Mouse (Mus musculus) kidney, adult 2 months (tissue): Measurements from ENCODE around the gene Rcn3.

Source experiments
- CTCF ChIP-seq: fragments of 200-500 bp; conservative IDR thresholded peaks from 2 replicates; pipeline ENCODE4 v1.5.1; 2011; ENCODE audit warnings: low read depth, mild to moderate bottlenecking, control low read depth, low read length, moderate library complexity, mixed read lengths; ENCODE audit not compliant: insufficient read depth, insufficient read length
- POLR2A ChIP-seq: fragments of 200-500 bp; IDR thresholded peaks from one replicate; pipeline ENCODE4 v1.6.1; 2011; ENCODE audit warnings: low read depth, low read length, control low read depth

DNA sequence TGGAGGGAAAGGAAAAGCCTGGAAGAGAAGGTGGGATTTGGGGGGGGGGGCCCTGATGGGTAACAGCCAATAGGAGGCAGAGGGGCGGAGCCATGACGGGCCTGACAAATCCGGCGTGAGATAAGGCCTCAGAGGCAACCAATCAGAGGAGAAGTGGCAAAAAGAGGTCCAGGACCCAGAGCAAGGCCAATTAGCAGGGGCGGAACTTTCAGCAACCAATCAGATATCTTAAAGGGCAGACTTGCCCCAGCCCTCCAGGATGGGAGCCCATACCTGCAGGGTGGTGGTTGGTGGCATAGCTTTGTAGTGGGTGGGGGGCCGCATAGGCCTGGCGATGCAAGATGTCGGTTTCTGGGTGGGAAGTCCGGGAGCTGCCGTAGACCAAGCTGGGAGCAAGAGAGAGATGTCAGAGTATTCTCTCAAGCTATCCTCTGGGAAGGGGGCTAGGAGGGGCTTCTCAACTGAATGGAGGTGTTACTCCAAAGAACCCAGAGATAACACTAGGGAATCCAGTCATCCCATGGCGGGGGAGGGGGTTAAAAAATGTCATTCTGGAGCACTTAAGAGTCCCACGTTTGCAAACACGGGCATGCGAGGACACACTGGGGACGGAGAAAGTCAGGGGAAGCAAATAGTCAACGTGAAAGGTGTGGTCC, 40.9 kb downstream of the Rcn3 start:
- TF ChIP-seq CTCF (no peak), POLR2A (no peak)
